Mouse (Mus musculus) heart, postnatal 0 days (tissue): Measurements from ENCODE around the gene Cilp.

Experiments used
- CTCF ChIP-seq: IDR thresholded peaks from 2 replicates; pipeline ENCODE4 v1.5.1; 2016; ENCODE audit warnings: antibody characterized with exemption, control low read depth, low read depth
- EP300 ChIP-seq: IDR thresholded peaks from 2 replicates; pipeline ENCODE4 v1.6.1; 2016; ENCODE audit warnings: antibody characterized with exemption, low read depth

GRCm38 (mm10) chr9:65306672-65307071 lies 41.7 kb downstream of the Cilp start:
- TF ChIP-seq CTCF (no peak), EP300 (no peak)
